37 mouse cellular contexts compared by ENCODE assay signal in the genomic region with DNA sequence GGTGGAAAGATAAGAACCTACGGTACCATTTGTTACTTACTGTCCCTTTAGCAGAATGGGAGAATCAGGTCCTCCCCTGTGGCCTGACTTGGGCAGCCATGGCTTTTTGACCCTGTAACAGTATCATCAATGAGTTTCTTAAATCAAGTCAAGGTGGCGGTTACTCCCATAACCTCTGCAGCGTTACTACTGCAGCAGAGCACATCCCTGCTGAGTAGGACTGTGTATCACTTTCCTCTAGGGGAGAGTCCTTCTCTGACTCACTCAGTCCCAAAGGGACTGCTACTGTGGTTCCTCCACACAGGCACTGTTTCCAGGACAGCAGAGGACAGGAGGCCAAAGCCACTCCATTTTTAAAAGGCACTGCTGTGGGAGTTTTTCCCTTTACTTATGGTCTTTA. TPM values are rescaled to one million over a fixed set of nuclear protein-coding genes. Genes with fewer than 3 reads are reported as not detected.
"Had no signal": no experiment of that assay in that cellular context is flagged by ENCODE, and none has a peak within 500 bp of the region (broad histone marks: within the 10 kb centered on the region; RNA-seq: fewer than 3 reads in every experiment).

No protein-coding gene starts in this region.

- H3K27ac ChIP-seq: gastrocnemius, adult 2 months; heart, adult 2 months; heart, embryonic 13.5 days; heart, embryonic 15.5 days; hindbrain, embryonic 10.5 days; hindbrain, embryonic 12.5 days; hindbrain, embryonic 14.5 days; intestine, embryonic 15.5 days; layer of hippocampus, adult 2 months; left cerebral cortex, adult 2 months; limb, embryonic 10.5 days; limb, embryonic 12.5 days; liver, embryonic 13.5 days; liver, embryonic 15.5 days had no signal

- H3K4me1 ChIP-seq: heart, embryonic 15.5 days; hindbrain, embryonic 10.5 days; hindbrain, embryonic 12.5 days; intestine, embryonic 15.5 days; limb, embryonic 10.5 days; limb, embryonic 12.5 days; liver, embryonic 13.5 days; liver, embryonic 15.5 days had no signal

- ATAC-seq: hindbrain, embryonic 16.5 days; inflammation-experienced regulatory T-cells, adult 6 months; intestine, embryonic 15.5 days; intestine, postnatal 0 days; liver, postnatal 0 days had no signal

- H3K9me3 ChIP-seq: heart, embryonic 13.5 days; heart, embryonic 15.5 days; hindbrain, embryonic 10.5 days; hindbrain, embryonic 12.5 days; intestine, embryonic 15.5 days; limb, embryonic 10.5 days; limb, embryonic 12.5 days; liver, embryonic 13.5 days; liver, embryonic 15.5 days had no signal

- H3K4me2 ChIP-seq: heart, embryonic 11.5 days; heart, embryonic 13.5 days; heart, embryonic 15.5 days; hindbrain, embryonic 12.5 days; hindbrain, embryonic 14.5 days; intestine, embryonic 15.5 days; limb, embryonic 12.5 days; liver, embryonic 11.5 days; liver, embryonic 13.5 days; liver, embryonic 15.5 days had no signal

- H3K27me3 ChIP-seq: heart, embryonic 13.5 days; heart, embryonic 15.5 days; hindbrain, embryonic 12.5 days; intestine, embryonic 15.5 days; limb, embryonic 12.5 days; liver, embryonic 13.5 days; liver, embryonic 15.5 days had no signal

- H3K9ac ChIP-seq: heart, embryonic 13.5 days; heart, embryonic 15.5 days; hindbrain, embryonic 12.5 days; hindbrain, embryonic 14.5 days; intestine, embryonic 15.5 days; limb, embryonic 12.5 days; liver, embryonic 13.5 days; liver, embryonic 15.5 days; liver, postnatal 0 days had no signal

- H3K4me3 ChIP-seq: gastrocnemius, adult 2 months; heart, adult 2 months; heart, embryonic 13.5 days; heart, embryonic 15.5 days; hindbrain, embryonic 10.5 days; hindbrain, embryonic 12.5 days; intestine, embryonic 15.5 days; layer of hippocampus, adult 2 months; left cerebral cortex, adult 2 months; limb, embryonic 10.5 days; limb, embryonic 12.5 days; liver, embryonic 13.5 days; liver, embryonic 15.5 days had no signal

- DNase-seq: gastrocnemius, adult 2 months; gastrocnemius, postnatal 10 days; gastrocnemius, postnatal 25 days; heart, adult 2 months; heart, postnatal 4 days; kidney, adult 18-20 months; kidney, postnatal 14 days; kidney, postnatal 36 days; liver; liver, embryonic 13.5 days; liver, postnatal 0 days had no signal

RNA-seq across cellular contexts. Expression of a gene that starts 55.8 kb away (rescaled TPM):
- total RNA-seq: gastrocnemius, adult 2 months; gastrocnemius, postnatal 10 days; gastrocnemius, postnatal 25 days; gastrocnemius, postnatal 4 days; granulocyte monocyte progenitor cell, adult 5-6 weeks; heart, adult 2 months; heart, postnatal 25 days; heart, postnatal 4 days; layer of hippocampus, adult 2 months; layer of hippocampus, postnatal 10 days; layer of hippocampus, postnatal 25 days; left cerebral cortex, adult 2 months; left cerebral cortex, postnatal 14 days; left cerebral cortex, postnatal 36 days had no signal
- polyA plus RNA-seq: frontal cortex, adult 2 months; heart, adult 2 months; heart, embryonic 11.5 days; heart, embryonic 13.5 days; heart, embryonic 15.5 days; heart, postnatal 0 days; hindbrain, embryonic 10.5 days; hindbrain, embryonic 12.5 days; hindbrain, embryonic 16.5 days; limb, embryonic 10.5 days; limb, embryonic 12.5 days; limb, embryonic 14.5 days; liver, embryonic 11.5 days; liver, embryonic 13.5 days; liver, embryonic 15.5 days had no signal
